Mouse (Mus musculus): ENCODE data around the gene Ehd4. TPM values are rescaled to one million over a fixed set of nuclear protein-coding genes. Genes with fewer than 3 reads are reported as not detected.
A peak's percentile ranks its signal among the peaks of the same experiment; 100 is the strongest.

The Ehd4 gene
- total RNA-seq (2014; rRNA removed; ENCODE audit: low replicate concordance) (231 and 250 TPM in 2 replicates), polyA plus RNA-seq (2015; fragmentation: Nextera tagmentation; extraction: Ambion mirVana) (438 and 547 TPM in 2 replicates)

- WGBS, result 0% methylated on average over 53 of the region's 53 CpGs
- Histone ChIP-seq H3K27me3 (ENCODE audit: control insufficient read depth, insufficient read depth, low read length) (no peaks in the 10 kb centered on the region), H3K36me3 (replicated peaks; ENCODE audit: control insufficient read depth, insufficient read depth, low read length) (0 out of 2 replicates have a peak, but pooled peaks cover 3% of the 10 kb centered on the region), H3K4me3 (ENCODE audit: low read depth, low read length) (peak within 1 kb of the TSS; percentile 87), H3K27ac (ENCODE audit: low read depth) (peak within 1 kb of the TSS; percentile 92), H3K9ac (replicated peaks; ENCODE audit: low read depth, low read length) (peak within 1 kb of the TSS; percentile 89), H3K9me3 (replicated peaks; ENCODE audit: control insufficient read depth, low read length) (no peaks in the 10 kb centered on the region), H3K4me2 (ENCODE audit: low read depth, low read length) (peak within 1 kb of the TSS; percentile 91), H3K4me1 (ENCODE audit: control insufficient read depth, insufficient read depth) (peaks cover 20% of the 10 kb centered on the region)
- TF ChIP-seq CTCF (IDR thresholded peaks at IDR 0.05; ENCODE audit: low read depth) (no peak), EP300 (IDR thresholded peaks at IDR 0.05; ENCODE audit: low read depth) (no peak)
- peak; percentile 99 for DNase-seq (ENCODE audit: low spot score)
- peak; percentile 96 for ATAC-seq (ENCODE audit: insufficient read depth, low read depth)
Measured at GRCm38 (mm10) chr2:120154361-120154894, at the start of gene Ehd4. Ehd4 (minus strand) TSS chr2:120154606.

- no peaks in the 10 kb centered on the region for H3K9me3 ChIP-seq (replicated peaks; ENCODE audit: control insufficient read depth, low read length)
- no peaks in the 10 kb centered on the region for H3K36me3 ChIP-seq (replicated peaks; ENCODE audit: control insufficient read depth, insufficient read depth, low read length)
- peak; percentile 39; the same call in 1 of the 2 replicates for ATAC-seq (ENCODE audit: insufficient read depth, low read depth)
- H3K27me3 ChIP-seq (ENCODE audit: control insufficient read depth, insufficient read depth, low read length), result no peaks in the 10 kb centered on the region
- TF ChIP-seq CTCF (IDR thresholded peaks at IDR 0.05; ENCODE audit: low read depth) (no peak), EP300 (IDR thresholded peaks at IDR 0.05; ENCODE audit: low read depth) (no peak)
- H3K9ac ChIP-seq (replicated peaks; ENCODE audit: low read depth, low read length), result no peak overlapping the region
- no peak overlapping the region for H3K4me2 ChIP-seq (ENCODE audit: low read depth, low read length)
- no peaks in the 10 kb centered on the region for H3K4me1 ChIP-seq (ENCODE audit: control insufficient read depth, insufficient read depth)
- 40% methylated on average over 3 of the region's 3 CpGs for WGBS
- H3K27ac ChIP-seq (ENCODE audit: low read depth), result 0 out of 2 replicates have a peak overlapping the region, but pooled peaks have one; percentile 18
- H3K4me3 ChIP-seq (ENCODE audit: low read depth, low read length), result no peak overlapping the region
- peak; percentile 20 for DNase-seq (ENCODE audit: low spot score)
Measured at GRCm38 (mm10) chr2:120203742-120204141, 49.3 kb upstream of the Ehd4 start.

- Histone ChIP-seq H3K4me3 (ENCODE audit: low read depth, low read length) (no peak overlapping the region), H3K9me3 (replicated peaks; ENCODE audit: control insufficient read depth, low read length) (no peaks in the 10 kb centered on the region), H3K4me2 (ENCODE audit: low read depth, low read length) (no peak overlapping the region), H3K27me3 (ENCODE audit: control insufficient read depth, insufficient read depth, low read length) (no peaks in the 10 kb centered on the region), H3K36me3 (replicated peaks; ENCODE audit: control insufficient read depth, insufficient read depth, low read length) (no peaks in the 10 kb centered on the region), H3K9ac (replicated peaks; ENCODE audit: low read depth, low read length) (no peak overlapping the region), H3K4me1 (ENCODE audit: control insufficient read depth, insufficient read depth) (no peaks in the 10 kb centered on the region), H3K27ac (ENCODE audit: low read depth) (no peak overlapping the region)
- no peak for DNase-seq (ENCODE audit: low spot score)
- no peak for ATAC-seq (ENCODE audit: insufficient read depth, low read depth)
- WGBS, result 70% methylated on average over 7 of the region's 7 CpGs
- TF ChIP-seq EP300 (IDR thresholded peaks at IDR 0.05; ENCODE audit: low read depth), result no peak
- no peak for TF ChIP-seq CTCF (IDR thresholded peaks at IDR 0.05; ENCODE audit: low read depth)
Measured at GRCm38 (mm10) chr2:120200077-120200476, 45.7 kb upstream of the Ehd4 start.

- Histone ChIP-seq H3K36me3 (replicated peaks; ENCODE audit: control insufficient read depth, insufficient read depth, low read length) (0 out of 2 replicates have a peak, but pooled peaks cover 5% of the 10 kb centered on the region), H3K4me2 (ENCODE audit: low read depth, low read length) (no peak overlapping the region), H3K9me3 (replicated peaks; ENCODE audit: control insufficient read depth, low read length) (peaks cover 11% of the 10 kb centered on the region; the same call in 1 of the 2 replicates), H3K9ac (replicated peaks; ENCODE audit: low read depth, low read length) (no peak overlapping the region), H3K4me3 (ENCODE audit: low read depth, low read length) (no peak overlapping the region), H3K4me1 (ENCODE audit: control insufficient read depth, insufficient read depth) (no peaks in the 10 kb centered on the region), H3K27ac (ENCODE audit: low read depth) (no peak overlapping the region), H3K27me3 (ENCODE audit: control insufficient read depth, insufficient read depth, low read length) (no peaks in the 10 kb centered on the region)
- TF ChIP-seq CTCF (IDR thresholded peaks at IDR 0.05; ENCODE audit: low read depth) (no peak), EP300 (IDR thresholded peaks at IDR 0.05; ENCODE audit: low read depth) (no peak)
- no peak for ATAC-seq (ENCODE audit: insufficient read depth, low read depth)
- no peak for DNase-seq (ENCODE audit: low spot score)
- 81% methylated on average over 4 of the region's 4 CpGs for WGBS
Measured at GRCm38 (mm10) chr2:120188174-120188573, 33.8 kb upstream of the Ehd4 start.

- no peak overlapping the region for H3K4me3 ChIP-seq (ENCODE audit: low read depth, low read length)
- H3K4me1 ChIP-seq (ENCODE audit: control insufficient read depth, insufficient read depth), result no peaks in the 10 kb centered on the region
- DNase-seq (ENCODE audit: low spot score) (no peak), ATAC-seq (ENCODE audit: insufficient read depth, low read depth) (no peak)
- H3K36me3 ChIP-seq (replicated peaks; ENCODE audit: control insufficient read depth, insufficient read depth, low read length), result 0 out of 2 replicates have a peak, but pooled peaks cover 5% of the 10 kb centered on the region
- H3K27me3 ChIP-seq (ENCODE audit: control insufficient read depth, insufficient read depth, low read length), result no peaks in the 10 kb centered on the region
- no peak overlapping the region for H3K27ac ChIP-seq (ENCODE audit: low read depth)
- no peak overlapping the region for H3K4me2 ChIP-seq (ENCODE audit: low read depth, low read length)
- WGBS, result 94% methylated on average over 1 of the region's 1 CpGs
- H3K9me3 ChIP-seq (replicated peaks; ENCODE audit: control insufficient read depth, low read length), result peaks cover 11% of the 10 kb centered on the region; the same call in 1 of the 2 replicates
- TF ChIP-seq CTCF (IDR thresholded peaks at IDR 0.05; ENCODE audit: low read depth) (peak; percentile 27), EP300 (IDR thresholded peaks at IDR 0.05; ENCODE audit: low read depth) (no peak)
- no peak overlapping the region for H3K9ac ChIP-seq (replicated peaks; ENCODE audit: low read depth, low read length)
Measured at GRCm38 (mm10) chr2:120187583-120187982, 33.2 kb upstream of the Ehd4 start.

Measured in heart, postnatal 0 days (tissue).